Mouse (Mus musculus) CH12.LX (cell line): ENCODE measurements around the gene Mrps7.

Experiments
- CTCF ChIP-seq, 2 experiments: IDR thresholded peaks in 1 of 2; conservative IDR thresholded peaks in 1 of 2; 2 replicates each; pipeline ENCODE4 v1.5.1; 2011 to 2012; ENCODE audit warnings: low read depth in 2 of 2, low read length in 2 of 2, improper control_type of control experiment in 1 of 2, inconsistent platforms in 1 of 2, mild to moderate bottlenecking in 1 of 2, moderate library complexity in 1 of 2
- HCFC1 ChIP-seq: IDR thresholded peaks from 2 replicates; pipeline ENCODE4 v1.6.1; 2012; ENCODE audit warnings: low read depth, mild to moderate bottlenecking, inconsistent platforms, low read length, improper control_type of control experiment
- MAFK ChIP-seq: IDR thresholded peaks from 2 replicates; pipeline ENCODE4 v1.6.1; 2011; ENCODE audit warnings: low read length, improper control_type of control experiment; ENCODE audit not compliant: insufficient replicate concordance
- NELFE ChIP-seq: IDR thresholded peaks from 2 replicates; pipeline ENCODE4 v1.6.1; 2011; ENCODE audit warnings: low read depth, low read length, improper control_type of control experiment

- no peak for TF ChIP-seq HCFC1
- TF ChIP-seq CTCF (conservative IDR thresholded peaks at IDR 0.05 in 1 of 2, IDR thresholded peaks at IDR 0.05 in 1 of 2; ENCODE audit: low read depth in 2 of 2, low read length in 2 of 2): no peak
- no peak for TF ChIP-seq NELFE
- TF ChIP-seq MAFK: 0 out of 2 replicates have a peak, but pooled peaks have one; percentile 27
Measured at GRCm38 (mm10) chr11:115582913-115583606, 20.7 kb upstream of the Mrps7 start.
